Mouse (Mus musculus) cerebellum, adult 9-10 months (tissue): ENCODE measurements around the gene Tceal5.
"Not testable (repeated sequence)": the region's sequence is repeated elsewhere in the genome, so short reads cannot be mapped to it uniquely, and the experiment has no call there.

ENCODE experiments used
- DNase-seq: peaks from one replicate; pipeline ENCODE4 v3.0.0; 2022

The Tceal5 gene

GRCm38 (mm10) chrX:136203664-136204066, at the start of gene Tceal5:
Gene Tceal5, minus strand, starts transcription at chrX:136203876.
- peak; percentile 81 for DNase-seq

- no peak for DNase-seq
These were observed 48.5 kb upstream of the Tceal5 start for GRCm38 (mm10) chrX:136252023-136252729.

GRCm38 (mm10) chrX:136249671-136250070, 46.0 kb upstream of the Tceal5 start:
- no peak for DNase-seq

- DNase-seq = no peak
These were observed 45.1 kb upstream of the Tceal5 start for GRCm38 (mm10) chrX:136248811-136249210.

- peak; percentile 25 for DNase-seq
These were observed 41.9 kb upstream of the Tceal5 start for GRCm38 (mm10) chrX:136245521-136246071.

- DNase-seq = peak; percentile 78
These were observed 41.0 kb upstream of the Tceal5 start, which contains the start of gene Tceal9 for GRCm38 (mm10) chrX:136244574-136245229. Gene Tceal9, plus strand, starts transcription at chrX:136245079.

GRCm38 (mm10) chrX:136243181-136243580, 39.5 kb upstream of the Tceal5 start:
- DNase-seq = no peak

GRCm38 (mm10) chrX:136238118-136238517, 34.4 kb upstream of the Tceal5 start:
- peak; percentile 57 for DNase-seq

- DNase-seq = no peak
These were observed 24.1 kb upstream of the Tceal5 start for GRCm38 (mm10) chrX:136227768-136228167.

GRCm38 (mm10) chrX:136223714-136224113, 20.0 kb upstream of the Tceal5 start:
- DNase-seq = no peak

- DNase-seq = no peak
These were observed 12.6 kb upstream of the Tceal5 start for GRCm38 (mm10) chrX:136216303-136216702.

GRCm38 (mm10) chrX:136214729-136215677, 11.3 kb upstream of the Tceal5 start, which contains the start of the genes Tceal7 and Bex1:
Gene Tceal7, plus strand, starts transcription at chrX:136214779.
Gene Bex1, minus strand, starts transcription at chrX:136215513.
- not testable (repeated sequence) for DNase-seq

GRCm38 (mm10) chrX:136213396-136213795, 9.7 kb upstream of the Tceal5 start:
- DNase-seq = no peak

- DNase-seq = no peak
These were observed 730 bp upstream of the Tceal5 start for GRCm38 (mm10) chrX:136204406-136204805.

GRCm38 (mm10) chrX:136203257-136203656, 419 bp downstream of the Tceal5 start:
- DNase-seq = no peak

GRCm38 (mm10) chrX:136196873-136197272, 6.8 kb downstream of the Tceal5 start:
- peak; percentile 47 for DNase-seq

- DNase-seq = no peak
These were observed 8.3 kb downstream of the Tceal5 start for GRCm38 (mm10) chrX:136195193-136195944.

- no peak for DNase-seq
These were observed 20.6 kb downstream of the Tceal5 start for GRCm38 (mm10) chrX:136183107-136183506.

- DNase-seq = no peak
These were observed 22.7 kb downstream of the Tceal5 start for GRCm38 (mm10) chrX:136180897-136181553.

- DNase-seq = no peak
These were observed 30.9 kb downstream of the Tceal5 start for GRCm38 (mm10) chrX:136172786-136173185.

- DNase-seq = peak; percentile 86
These were observed 31.5 kb downstream of the Tceal5 start, which contains the start of gene Tceal8 for GRCm38 (mm10) chrX:136172118-136172551. Gene Tceal8, minus strand, starts transcription at chrX:136172342.
